Mouse (Mus musculus) CH12.LX (cell line): ENCODE measurements at regions not wholly inside any gene's neighbourhood (a gene's known extent, or its start where the extent isn't known, plus 50 kb on each side); places are given as distances from the start of the nearest gene placed in this dataset.
A peak's percentile ranks its signal among the peaks of the same experiment; 100 is the strongest.

Experiments
- CTCF ChIP-seq, 2 experiments: IDR thresholded peaks in 1 of 2; conservative IDR thresholded peaks in 1 of 2; 2 replicates each; pipeline ENCODE4 v1.5.1; 2011 to 2012; ENCODE audit warnings: low read depth in 2 of 2, low read length in 2 of 2, improper control_type of control experiment in 1 of 2, inconsistent platforms in 1 of 2, mild to moderate bottlenecking in 1 of 2, moderate library complexity in 1 of 2
- E2F4 ChIP-seq: IDR thresholded peaks from 2 replicates; pipeline ENCODE4 v1.6.1; 2011; ENCODE audit warnings: low read depth, low read length, improper control_type of control experiment; ENCODE audit not compliant: insufficient replicate concordance
- EP300 ChIP-seq: IDR thresholded peaks from 2 replicates; pipeline ENCODE4 v1.6.1; 2011; ENCODE audit warnings: low read length, improper control_type of control experiment
- KAT2A ChIP-seq: IDR thresholded peaks from 2 replicates; pipeline ENCODE4 v1.6.1; 2012; ENCODE audit warnings: low read length, improper control_type of control experiment, inconsistent platforms; ENCODE audit not compliant: insufficient replicate concordance
- MAFK ChIP-seq: IDR thresholded peaks from 2 replicates; pipeline ENCODE4 v1.6.1; 2011; ENCODE audit warnings: low read length, improper control_type of control experiment; ENCODE audit not compliant: insufficient replicate concordance
- MEF2A ChIP-seq: IDR thresholded peaks from 2 replicates; pipeline ENCODE4 v1.6.1; 2014; ENCODE audit warnings: low read depth, mild to moderate bottlenecking, inconsistent platforms, low read length, improper control_type of control experiment, borderline replicate concordance
- MYC ChIP-seq: IDR thresholded peaks from 2 replicates; pipeline ENCODE4 v1.6.1; 2011; ENCODE audit warnings: low read depth, mild to moderate bottlenecking, improper control_type of control experiment, low read length
- POLR2A ChIP-seq: IDR thresholded peaks from 2 replicates; pipeline ENCODE4 v1.6.1; 2011; ENCODE audit warnings: low read depth, mild to moderate bottlenecking, improper control_type of control experiment, low read length
- POLR2AphosphoS2 ChIP-seq: IDR thresholded peaks from 2 replicates; pipeline ENCODE4 v1.6.1; 2011; ENCODE audit warnings: low read depth, low read length, improper control_type of control experiment
- RAD21 ChIP-seq: IDR thresholded peaks from 2 replicates; pipeline ENCODE4 v1.6.1; 2011; ENCODE audit warnings: low read depth, mild to moderate bottlenecking, low read length, improper control_type of control experiment, moderate library complexity
- RCOR1 ChIP-seq: conservative IDR thresholded peaks from 2 replicates; pipeline ENCODE4 v1.6.1; 2012; ENCODE audit warnings: low read depth, mild to moderate bottlenecking, inconsistent platforms, low read length, improper control_type of control experiment
- TCF12 ChIP-seq: IDR thresholded peaks from 2 replicates; pipeline ENCODE4 v1.6.1; 2014; ENCODE audit warnings: low read depth, mild to moderate bottlenecking, inconsistent platforms, low read length, improper control_type of control experiment
- USF2 ChIP-seq: conservative IDR thresholded peaks from 2 replicates; pipeline ENCODE4 v1.6.1; 2011; ENCODE audit warnings: low read depth, low read length, improper control_type of control experiment
- ZC3H11A ChIP-seq: IDR thresholded peaks from 2 replicates; pipeline ENCODE4 v1.6.1; 2012; ENCODE audit warnings: low read depth, mild to moderate bottlenecking, inconsistent platforms, low read length, improper control_type of control experiment

DNA sequence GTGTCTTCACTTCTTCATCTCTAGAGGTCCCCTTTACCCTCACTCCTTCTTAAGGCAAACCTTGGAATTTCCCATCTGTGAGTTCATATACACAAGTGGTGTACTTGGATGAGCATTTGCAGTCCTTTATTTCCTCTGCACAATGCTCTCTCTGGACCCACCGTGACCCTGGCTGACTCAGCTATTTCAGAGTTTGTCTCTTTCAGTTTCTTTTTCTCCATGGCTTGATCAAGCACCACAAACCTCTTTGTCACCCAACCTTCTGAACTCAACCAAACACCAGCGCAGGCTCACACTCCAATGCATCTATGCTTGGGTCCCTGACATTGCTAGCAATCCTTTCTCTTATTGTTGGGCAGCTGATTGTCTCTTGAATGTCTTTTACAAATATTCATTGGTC, 118.0 kb upstream of the Runx1 start:
- TF ChIP-seq ZC3H11A, result no peak
- TF ChIP-seq CTCF (conservative IDR thresholded peaks at IDR 0.05 in 1 of 2, IDR thresholded peaks at IDR 0.05 in 1 of 2; ENCODE audit: low read depth in 2 of 2, low read length in 2 of 2), result no peak
- TF ChIP-seq USF2, result no peak
- TF ChIP-seq MYC, result no peak
- no peak for TF ChIP-seq POLR2A
- no peak for TF ChIP-seq POLR2AphosphoS2
- TF ChIP-seq RAD21, result no peak
- TF ChIP-seq MAFK, result peak; percentile 98
- TF ChIP-seq E2F4, result no peak
- no peak for TF ChIP-seq RCOR1
- no peak for TF ChIP-seq TCF12
- TF ChIP-seq EP300, result no peak
- no peak for TF ChIP-seq KAT2A
- no peak for TF ChIP-seq MEF2A
